Mouse (Mus musculus): ENCODE measurements around the gene Olfr345. TPM values are rescaled to one million over a fixed set of nuclear protein-coding genes. Genes with fewer than 3 reads are reported as not detected.

Gene Olfr345
- not detected for polyA plus RNA-seq (2017; shearing (Covaris generic))

DNA sequence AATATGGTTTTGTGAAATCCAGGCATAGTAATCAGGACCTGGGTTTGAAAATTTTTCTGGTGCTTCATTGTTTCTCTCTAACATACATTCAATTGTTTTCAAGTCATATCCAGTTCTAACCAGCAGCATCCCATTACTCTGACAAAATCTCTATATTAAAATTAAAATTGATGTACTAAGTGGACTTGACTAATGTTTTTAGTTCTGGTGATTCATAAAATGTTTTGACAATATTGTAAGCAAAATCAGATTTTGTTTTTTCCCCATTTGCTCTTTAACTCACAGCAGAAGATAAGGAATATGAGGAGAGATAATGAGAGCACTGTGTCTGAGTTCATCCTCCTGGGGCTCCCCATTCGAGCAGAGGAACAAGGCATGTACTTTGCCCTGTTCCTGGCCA, at the start of gene Olfr345:
Gene Olfr345, plus strand, starts transcription at position 301 of the 400 bp plus-strand sequence.

DNA sequence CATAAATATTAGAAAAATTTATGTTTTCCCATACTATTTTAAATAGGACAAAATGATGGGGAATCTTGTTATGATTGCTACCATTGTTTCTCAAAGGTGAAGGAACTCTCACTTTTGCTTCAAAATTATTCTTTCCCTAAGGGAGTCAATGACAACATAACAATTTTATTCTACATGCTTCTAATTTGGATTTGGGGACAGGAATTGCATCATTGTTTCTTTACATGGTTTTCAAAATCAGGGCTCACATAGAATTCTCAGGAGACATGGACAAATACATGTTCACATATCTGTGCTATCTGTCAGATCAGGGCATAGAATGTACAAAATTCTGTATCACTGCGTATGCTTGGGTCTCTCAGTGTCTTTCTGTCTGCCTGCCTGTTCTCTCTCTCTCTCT, 45.6 kb downstream of the Olfr345 start, which contains the start of gene Olfr346:
Gene Olfr346, plus strand, starts transcription at position 301 of the 400 bp plus-strand sequence.

Other genes starting within 250 kb of the Olfr345 start
- gene Olfr339, start 221.1 kb upstream of the Olfr345 start, polyA plus RNA-seq (2017; shearing (Covaris generic)), result not detected
- gene Olfr340, start 187.5 kb upstream of the Olfr345 start, polyA plus RNA-seq (2017; shearing (Covaris generic)), result not detected
- 0.05 TPM for gene Olfr341, start 157.6 kb upstream of the Olfr345 start, polyA plus RNA-seq (2017; shearing (Covaris generic))
- not detected for gene Olfr342, start 115.0 kb upstream of the Olfr345 start, polyA plus RNA-seq (2017; shearing (Covaris generic))
- gene Olfr344, start 73.4 kb upstream of the Olfr345 start, polyA plus RNA-seq (2017; shearing (Covaris generic)), result not detected
- not detected for gene Olfr346, start 45.7 kb downstream of the Olfr345 start, polyA plus RNA-seq (2017; shearing (Covaris generic))
- not detected for gene Olfr347, start 91.9 kb downstream of the Olfr345 start, polyA plus RNA-seq (2017; shearing (Covaris generic))
- not detected for gene Olfr348, start 144.2 kb downstream of the Olfr345 start, polyA plus RNA-seq (2017; shearing (Covaris generic))
- gene Olfr50, start 150.5 kb downstream of the Olfr345 start, polyA plus RNA-seq (2017; shearing (Covaris generic)), result 0.24 TPM
- not detected for gene Olfr3, start 177.0 kb downstream of the Olfr345 start, polyA plus RNA-seq (2017; shearing (Covaris generic))
- not detected for gene Olfr350, start 206.3 kb downstream of the Olfr345 start, polyA plus RNA-seq (2017; shearing (Covaris generic))
- gene Olfr351, start 222.6 kb downstream of the Olfr345 start, polyA plus RNA-seq (2017; shearing (Covaris generic)), result not detected
- gene Olfr352, start 228.4 kb downstream of the Olfr345 start, polyA plus RNA-seq (2017; shearing (Covaris generic)), result not detected

All from CD4-positive, CD25-positive, alpha-beta regulatory T cell, adult 9 weeks (primary cell).